Mouse (Mus musculus) c-Kit-positive CD71-negative TER-119-negative erythroid progenitor cells, embryonic 14.5 days (primary cell): ENCODE data around the gene Ppp6r2.

Experiments
- DNase-seq: peaks from one replicate; pipeline ENCODE4 v3.0.0-alpha.2; 2013; ENCODE audit warnings: low read depth

Gene Ppp6r2

GRCm38 (mm10) chr15:89258997-89259396, 47.6 kb downstream of the Ppp6r2 start:
- no peak for DNase-seq

- no peak for DNase-seq
Measured at GRCm38 (mm10) chr15:89264485-89264884, 53.1 kb downstream of the Ppp6r2 start.

GRCm38 (mm10) chr15:89275497-89275896, 64.1 kb downstream of the Ppp6r2 start:
- DNase-seq = no peak

- DNase-seq = no peak
Measured at GRCm38 (mm10) chr15:89277366-89277765, 66.0 kb downstream of the Ppp6r2 start.

DNA sequence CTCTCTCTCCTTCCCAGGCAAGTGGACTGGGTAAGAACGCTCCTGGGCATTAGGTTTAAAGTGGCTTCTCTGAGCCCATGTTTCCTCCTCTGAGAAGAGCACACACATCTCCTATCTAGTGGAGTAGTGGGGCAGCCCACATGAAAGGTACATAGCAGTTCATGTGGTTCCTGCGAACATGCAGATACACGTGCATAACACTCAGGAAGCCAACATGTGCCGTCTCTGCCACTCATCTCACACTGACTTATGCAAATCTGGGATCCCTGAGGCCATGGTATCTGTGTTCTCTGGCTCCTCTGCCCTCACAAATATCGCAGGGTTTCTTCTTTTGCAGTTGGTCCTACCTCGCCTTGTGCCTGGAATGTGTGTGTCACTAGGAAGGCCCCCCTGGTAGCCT, 71.2 kb downstream of the Ppp6r2 start:
- no peak for DNase-seq

GRCm38 (mm10) chr15:89284094-89284493, 72.7 kb downstream of the Ppp6r2 start:
- DNase-seq = no peak

- DNase-seq = no peak
Measured at GRCm38 (mm10) chr15:89285004-89285403, 73.7 kb downstream of the Ppp6r2 start.

DNA sequence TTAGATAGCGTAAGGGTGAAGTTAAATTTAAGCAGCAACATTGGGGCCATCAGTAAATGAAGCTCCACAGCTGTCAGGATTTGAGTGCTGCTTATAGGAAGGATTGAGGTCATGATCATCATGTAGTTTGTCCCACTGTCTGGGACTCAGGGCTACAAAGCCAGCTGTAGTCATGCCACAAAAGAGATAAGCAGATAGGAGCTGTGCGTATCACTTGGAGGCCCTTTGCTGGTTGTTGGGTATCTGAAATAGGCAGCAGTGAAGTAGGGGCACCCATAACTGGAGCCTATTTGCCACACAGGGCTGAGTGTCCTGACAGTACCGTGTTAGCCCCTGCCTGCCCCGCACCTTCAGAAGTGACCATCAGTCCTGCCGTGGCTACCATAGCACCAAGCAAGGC, 74.1 kb downstream of the Ppp6r2 start:
- DNase-seq = no peak

- DNase-seq = no peak
Measured at GRCm38 (mm10) chr15:89286114-89286513, 74.8 kb downstream of the Ppp6r2 start.

DNA sequence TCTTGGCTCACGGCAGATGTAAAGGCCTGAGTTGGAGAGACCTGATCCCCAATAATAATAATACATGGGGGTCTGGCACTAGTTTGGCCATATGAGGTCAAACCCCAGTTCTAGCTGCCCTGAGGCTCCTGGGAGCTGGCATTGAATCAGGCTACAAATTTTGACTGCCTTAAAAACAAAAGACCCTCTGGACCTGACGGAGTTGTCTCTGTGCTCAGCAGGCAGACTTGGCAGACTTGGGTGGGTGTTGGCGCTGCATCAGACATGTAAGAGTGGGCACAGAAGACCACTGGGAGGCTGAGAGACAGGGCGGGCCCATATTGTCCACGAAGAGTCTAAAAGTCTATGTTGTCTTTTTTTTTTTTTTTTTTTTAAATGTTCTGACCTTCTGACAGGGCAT, 75.2 kb downstream of the Ppp6r2 start:
- DNase-seq = no peak

- DNase-seq = no peak
Measured at GRCm38 (mm10) chr15:89288227-89288767, 76.9 kb downstream of the Ppp6r2 start.

GRCm38 (mm10) chr15:89289455-89289854, 78.1 kb downstream of the Ppp6r2 start:
- no peak for DNase-seq

GRCm38 (mm10) chr15:89291521-89291920, 80.2 kb downstream of the Ppp6r2 start:
- DNase-seq = no peak

DNA sequence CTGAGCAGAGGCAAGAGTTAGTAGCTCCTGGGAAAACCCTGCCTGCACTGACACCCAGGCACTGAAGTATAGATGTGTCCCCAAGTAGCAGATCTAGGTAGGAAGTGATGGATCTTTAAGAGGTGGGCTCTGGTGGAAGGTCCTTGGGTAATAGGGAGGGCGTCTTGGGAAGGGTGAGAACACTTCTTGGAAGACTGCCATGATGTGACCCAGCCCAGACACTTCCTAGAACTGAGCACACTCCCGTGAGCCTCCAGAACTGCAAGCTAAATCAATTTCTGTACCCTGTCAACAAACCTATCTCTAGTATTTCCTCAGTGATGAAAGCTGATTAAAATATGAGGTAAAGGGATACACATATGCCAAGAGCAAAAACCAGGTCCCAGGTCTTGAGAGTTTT, 81.4 kb downstream of the Ppp6r2 start:
- DNase-seq = no peak

DNA sequence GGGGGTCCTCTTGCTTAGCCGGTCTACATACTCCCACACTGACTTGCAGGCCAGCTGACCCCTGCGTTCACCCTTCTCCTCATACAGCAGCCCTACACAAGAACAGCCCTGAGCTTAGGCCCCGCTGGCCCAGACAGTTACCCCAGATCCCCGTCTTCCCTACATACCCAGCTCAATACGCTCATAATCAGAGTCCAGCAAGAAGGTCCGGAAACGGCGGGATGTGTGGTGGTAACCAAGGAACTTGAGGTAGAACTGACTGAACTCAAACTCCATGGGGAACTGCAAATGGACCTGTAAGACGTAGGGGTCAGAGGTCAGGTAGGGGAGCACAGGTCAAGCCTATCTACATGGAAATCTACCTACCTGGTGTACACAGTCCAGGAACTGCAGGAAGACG, 82.4 kb downstream of the Ppp6r2 start:
- no peak for DNase-seq

GRCm38 (mm10) chr15:89295580-89296165, 84.3 kb downstream of the Ppp6r2 start:
- no peak for DNase-seq

DNA sequence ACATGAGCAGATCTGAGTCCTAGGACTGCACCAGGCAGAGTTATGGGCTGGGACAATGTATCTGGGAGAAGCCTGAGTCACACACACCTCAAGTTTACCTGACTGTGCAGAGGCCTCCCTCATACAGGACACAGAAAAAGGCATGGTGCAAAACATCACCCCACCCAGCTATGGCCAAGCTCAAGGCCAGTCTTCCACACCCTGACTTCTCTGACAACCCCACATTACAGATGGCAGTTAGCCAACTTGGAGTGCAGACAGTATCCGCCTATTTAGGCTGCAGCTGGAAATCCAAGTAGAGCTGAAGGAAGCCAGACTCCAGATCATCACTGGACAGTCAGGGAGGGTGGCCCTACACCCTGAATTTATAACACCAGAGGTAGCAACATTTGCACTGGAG, 85.1 kb downstream of the Ppp6r2 start:
- no peak for DNase-seq

- DNase-seq = no peak
Measured at GRCm38 (mm10) chr15:89297695-89298094, 86.3 kb downstream of the Ppp6r2 start.

DNA sequence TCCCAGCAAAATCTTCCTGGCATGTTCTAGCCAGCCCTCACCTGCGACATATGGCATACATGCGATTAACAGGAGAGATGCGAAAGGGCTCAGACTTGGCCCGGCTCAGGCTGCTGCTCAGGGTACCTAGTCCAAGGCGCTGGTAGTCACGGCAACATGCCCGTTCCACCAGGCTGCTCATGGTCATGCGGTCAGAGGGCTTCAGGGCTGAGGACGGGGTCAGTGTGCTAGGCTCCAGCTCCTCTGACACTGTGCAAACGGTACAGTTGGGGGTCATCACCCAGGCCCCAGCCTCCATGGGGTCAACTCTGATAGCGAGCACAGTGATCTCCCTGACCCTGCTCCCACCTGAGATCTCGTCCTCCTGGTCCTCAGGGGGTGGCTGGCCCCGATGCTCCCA, 88.8 kb downstream of the Ppp6r2 start:
- DNase-seq = no peak

- DNase-seq = no peak
Measured at GRCm38 (mm10) chr15:89300600-89300999, 89.2 kb downstream of the Ppp6r2 start.

- DNase-seq = no peak
Measured at GRCm38 (mm10) chr15:89305966-89306365, 94.6 kb downstream of the Ppp6r2 start.

DNA sequence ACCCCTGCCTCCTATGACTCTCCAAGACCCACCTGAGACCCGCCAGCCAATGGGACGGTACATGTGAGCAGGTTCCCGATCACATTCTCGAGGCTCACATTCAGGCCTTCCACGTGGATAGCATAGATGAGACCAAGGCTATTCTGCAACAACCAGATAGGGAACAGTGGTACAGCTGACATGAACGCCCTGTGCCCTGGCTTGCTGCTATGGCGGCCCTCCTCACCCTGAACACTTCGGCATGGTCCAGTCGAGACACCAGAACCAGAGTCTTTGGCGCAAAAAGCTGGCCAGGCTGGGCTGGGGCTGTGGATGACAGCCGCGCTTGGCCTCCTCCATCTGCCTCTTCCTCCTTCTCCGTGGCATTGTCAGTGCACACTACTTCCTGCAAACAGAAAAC, 96.1 kb downstream of the Ppp6r2 start:
- no peak for DNase-seq

DNA sequence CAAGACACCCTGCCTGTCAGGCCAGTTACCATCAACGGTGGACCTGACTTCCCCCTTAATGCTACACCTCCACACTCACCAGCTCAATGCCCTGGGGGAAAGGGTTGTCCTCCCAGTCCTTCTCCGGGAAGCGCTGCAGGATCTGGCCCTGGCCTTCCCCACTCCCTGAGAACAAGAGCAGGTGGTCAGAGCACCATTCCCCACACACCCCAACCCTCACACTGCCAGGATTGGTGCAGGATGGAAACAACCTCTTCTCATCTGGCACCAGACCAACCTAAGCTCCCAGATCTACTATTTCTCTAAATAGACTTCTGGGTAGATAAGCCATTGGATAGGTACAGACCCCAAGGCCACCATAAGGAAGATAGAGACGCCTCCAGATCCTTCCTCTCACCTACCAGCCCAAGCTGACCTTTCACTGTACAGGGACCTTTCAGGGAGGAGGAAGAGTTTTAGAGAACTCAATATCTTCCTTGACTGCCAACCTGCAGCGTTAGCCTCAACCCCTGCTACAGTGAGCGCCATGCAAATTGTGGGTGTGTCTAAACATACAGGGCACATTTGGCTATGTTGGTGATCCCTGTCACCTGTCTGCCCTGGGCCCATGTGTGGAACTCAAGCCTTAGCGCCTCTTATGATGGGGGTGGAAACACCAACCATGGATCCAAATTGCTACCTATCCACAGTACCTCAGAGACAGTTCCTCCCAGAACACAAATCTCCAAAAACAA, 97.2 kb downstream of the Ppp6r2 start:
- no peak for DNase-seq
